Mouse (Mus musculus): Measurements from ENCODE around the gene Wdfy2.
A peak's percentile ranks its signal among the peaks of the same experiment; 100 is the strongest.

The Wdfy2 gene

DNA sequence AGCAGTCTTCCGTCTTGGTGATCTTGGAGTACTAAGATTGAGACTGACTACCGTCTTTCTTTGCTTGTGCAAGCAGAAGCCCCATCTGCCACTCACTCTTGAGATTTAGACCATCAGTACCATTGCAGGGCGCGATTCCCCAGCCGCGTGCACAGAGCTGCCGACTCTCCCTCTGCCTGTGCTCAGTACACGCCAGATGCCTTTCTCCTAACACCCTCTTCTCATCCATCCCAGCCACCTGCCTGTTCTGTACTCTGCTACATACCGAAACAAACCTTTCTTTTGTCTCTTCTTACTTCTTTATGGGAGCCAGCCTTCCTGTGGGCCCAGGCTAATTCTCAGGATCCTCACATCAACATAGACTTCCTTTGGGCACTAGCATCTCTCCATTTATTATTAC, 97.9 kb downstream of the Wdfy2 start:
- DNase-seq (ENCODE audit: low spot score): no peak

DNA sequence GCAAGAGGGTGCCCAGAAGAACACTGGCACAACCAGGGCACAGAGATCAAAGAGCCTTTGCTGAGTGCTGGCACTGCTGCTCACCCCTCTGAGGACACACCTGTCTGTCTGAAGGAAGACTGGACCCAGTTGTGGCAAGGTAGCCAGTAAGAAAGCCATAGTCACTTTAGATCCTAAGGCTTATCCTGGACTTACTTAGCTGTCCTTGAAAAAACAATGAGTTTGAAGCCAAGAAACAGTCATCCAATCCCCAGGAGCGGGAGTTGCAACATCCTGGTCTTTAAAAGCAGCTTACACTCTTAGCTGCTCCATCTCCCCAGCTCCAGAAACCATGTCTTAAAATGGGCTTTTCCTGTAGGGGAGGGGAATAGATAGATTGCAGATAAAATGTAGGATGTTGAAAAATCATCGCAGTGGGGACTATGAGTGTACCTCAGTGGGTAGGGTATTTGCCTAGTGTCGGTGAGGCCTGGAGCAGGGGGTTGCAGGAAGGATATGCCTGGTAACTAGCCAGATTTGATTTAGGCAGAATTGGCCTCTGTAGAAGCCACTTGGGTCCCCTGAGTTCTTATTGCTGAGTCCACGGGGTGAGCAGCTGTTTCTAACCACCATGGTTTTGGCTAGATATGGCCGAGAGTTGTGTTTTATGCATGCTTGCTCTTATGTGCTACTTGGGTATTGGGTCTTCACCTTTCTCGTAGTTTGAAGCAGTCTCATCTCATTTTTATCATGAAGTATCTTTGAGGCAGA, 99.3 kb downstream of the Wdfy2 start:
- DNase-seq (ENCODE audit: low spot score): no peak

DNA sequence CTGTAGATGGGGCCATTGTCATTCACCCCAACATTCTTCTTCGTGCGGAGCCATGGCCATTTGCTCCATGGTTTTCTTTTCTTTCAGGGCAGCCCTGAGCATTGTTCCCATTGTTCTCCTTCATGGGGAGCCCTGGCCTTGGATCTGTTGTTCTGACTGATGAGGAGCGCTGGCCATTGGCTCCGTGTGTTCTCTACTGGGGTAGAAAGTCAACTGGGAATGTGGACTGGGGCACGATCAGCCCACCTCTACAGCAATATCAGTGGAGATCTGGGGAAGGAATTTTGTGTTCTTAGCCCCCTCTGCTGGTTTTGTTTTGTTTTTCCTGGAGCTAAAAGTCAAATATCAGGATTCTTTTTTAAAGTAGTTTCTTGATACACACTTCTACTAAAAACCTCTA, 100.2 kb downstream of the Wdfy2 start:
- no peak for DNase-seq (ENCODE audit: low spot score)

DNA sequence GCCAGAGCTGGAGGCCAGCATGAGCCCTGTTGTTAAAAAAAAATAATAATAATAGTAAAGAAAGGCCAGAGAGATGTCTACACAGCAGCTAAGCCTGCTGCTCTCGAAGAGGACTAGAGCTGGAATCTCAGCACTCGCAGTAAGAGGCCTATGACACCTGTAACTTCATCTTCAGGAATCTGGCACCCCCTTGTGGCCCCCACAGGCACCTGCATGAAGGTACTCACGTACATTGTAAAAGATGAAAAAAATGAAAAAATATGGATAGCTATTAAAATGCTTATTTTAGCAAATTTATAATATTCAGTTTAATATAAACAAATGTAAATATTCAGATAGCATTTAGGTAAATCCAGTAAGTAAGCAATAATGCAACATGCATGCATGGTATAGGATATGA, 102.0 kb downstream of the Wdfy2 start:
- DNase-seq (ENCODE audit: low spot score): no peak

DNA sequence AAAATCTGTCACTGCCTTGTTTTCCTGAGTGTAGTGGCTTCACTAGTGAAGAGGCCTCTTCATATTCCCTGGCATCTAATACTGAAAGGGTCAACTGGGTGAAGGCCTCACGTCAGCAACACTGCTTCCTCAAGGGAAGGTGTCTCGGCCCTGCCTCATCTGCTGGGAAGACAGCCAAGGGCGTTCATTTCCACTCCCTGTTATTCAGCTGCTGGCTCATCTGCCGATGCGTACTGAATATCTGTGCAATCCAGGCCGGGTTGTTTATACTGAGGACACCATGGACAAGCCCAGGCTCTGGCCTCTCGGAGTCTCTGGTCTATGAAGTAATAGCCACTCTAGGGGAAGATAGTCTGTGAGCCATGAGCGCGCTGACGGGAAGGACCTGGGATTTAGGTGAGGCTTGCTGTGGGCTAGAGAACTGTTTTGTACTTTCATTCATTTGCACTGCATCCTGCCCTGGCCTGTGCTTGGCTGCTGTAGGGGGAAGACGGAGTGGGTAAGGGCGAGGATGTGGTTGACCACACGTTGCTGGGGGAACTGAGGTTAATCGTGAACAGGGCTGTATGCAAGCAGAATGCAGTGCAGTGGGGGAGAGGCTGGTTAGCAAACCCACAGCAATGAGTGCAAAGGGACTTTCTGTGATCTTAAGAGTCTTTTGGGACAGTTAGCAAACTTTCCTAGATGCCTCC, 103.1 kb downstream of the Wdfy2 start:
- DNase-seq (ENCODE audit: low spot score): no peak

DNA sequence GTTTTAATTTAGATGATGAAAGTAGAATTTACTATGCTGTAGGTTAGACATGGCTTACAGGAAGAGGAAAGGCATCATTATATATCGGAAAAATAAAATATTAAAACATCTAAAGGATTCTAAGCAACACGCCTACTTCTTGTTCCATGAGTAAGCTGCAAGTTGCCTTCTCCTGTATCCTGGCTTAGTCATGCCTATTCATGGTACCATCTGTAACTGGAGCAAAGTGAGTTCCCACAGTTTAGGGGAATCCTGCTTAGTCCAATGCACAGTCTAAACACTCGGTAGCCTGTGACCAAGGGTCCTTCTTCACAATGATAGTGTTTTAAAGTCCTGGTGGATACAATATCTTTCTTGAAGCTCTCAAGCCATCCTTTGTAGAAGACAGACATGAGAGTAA, 109.3 kb downstream of the Wdfy2 start:
- DNase-seq (ENCODE audit: low spot score): no peak

DNA sequence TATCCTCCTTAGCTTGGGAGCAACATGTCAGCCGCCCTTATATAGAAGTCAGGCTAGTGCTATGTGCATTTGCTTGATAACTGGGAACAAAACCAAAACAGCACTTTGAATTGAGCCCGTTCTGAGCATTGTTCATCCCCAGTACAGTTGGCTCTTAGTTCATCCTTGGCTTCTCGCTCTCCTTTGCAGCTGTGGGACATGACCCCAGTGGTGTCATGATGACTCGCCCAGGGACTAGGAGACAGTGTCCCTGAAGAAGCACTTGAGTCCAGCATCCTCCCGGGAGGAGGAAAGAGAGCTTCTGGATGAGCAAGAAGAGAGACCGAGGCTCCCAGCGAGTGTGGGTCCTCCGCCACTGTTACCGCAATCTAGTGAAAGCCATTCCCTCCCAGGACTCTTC, 118.6 kb downstream of the Wdfy2 start:
- DNase-seq (ENCODE audit: low spot score): no peak

DNA sequence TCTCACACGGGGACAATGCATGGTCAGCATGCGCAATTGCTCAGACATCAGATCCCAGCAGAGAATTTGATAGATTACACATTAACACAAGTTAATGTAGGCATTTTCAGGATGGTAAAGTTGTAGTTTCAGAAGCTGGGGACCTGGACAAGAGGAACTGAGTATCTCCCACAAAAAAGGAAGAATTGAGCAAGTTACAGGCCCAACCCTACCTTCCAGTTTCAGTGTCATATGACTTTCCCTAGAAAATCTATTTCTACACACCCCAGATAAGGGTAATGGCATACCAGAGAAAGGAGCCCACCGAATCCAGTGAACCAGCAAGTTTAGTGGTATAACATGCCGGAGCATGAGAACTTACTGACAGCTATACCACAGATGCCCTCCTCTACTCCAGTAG, 126.2 kb downstream of the Wdfy2 start:
- DNase-seq (ENCODE audit: low spot score): peak; percentile 1

DNA sequence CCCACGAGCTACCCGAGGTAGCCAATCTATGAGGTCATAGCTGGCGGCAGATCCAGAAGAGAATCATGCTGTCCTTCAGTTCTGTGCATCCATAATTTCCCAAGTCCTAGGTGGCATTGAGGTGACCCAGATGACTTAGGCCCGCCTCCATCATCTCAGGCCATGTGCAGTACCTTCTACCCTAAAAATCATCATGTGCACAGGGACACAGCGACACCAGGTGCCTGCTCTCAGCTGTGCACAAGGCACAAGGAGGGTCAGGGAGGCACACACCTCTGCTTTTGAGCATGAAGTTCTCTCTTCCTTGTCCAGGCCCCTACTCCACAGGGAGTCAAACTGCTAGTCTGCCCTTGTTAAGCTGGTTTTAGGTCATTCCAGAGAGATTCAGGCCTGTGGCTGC, 127.9 kb downstream of the Wdfy2 start:
- DNase-seq (ENCODE audit: low spot score): peak; percentile 33

DNA sequence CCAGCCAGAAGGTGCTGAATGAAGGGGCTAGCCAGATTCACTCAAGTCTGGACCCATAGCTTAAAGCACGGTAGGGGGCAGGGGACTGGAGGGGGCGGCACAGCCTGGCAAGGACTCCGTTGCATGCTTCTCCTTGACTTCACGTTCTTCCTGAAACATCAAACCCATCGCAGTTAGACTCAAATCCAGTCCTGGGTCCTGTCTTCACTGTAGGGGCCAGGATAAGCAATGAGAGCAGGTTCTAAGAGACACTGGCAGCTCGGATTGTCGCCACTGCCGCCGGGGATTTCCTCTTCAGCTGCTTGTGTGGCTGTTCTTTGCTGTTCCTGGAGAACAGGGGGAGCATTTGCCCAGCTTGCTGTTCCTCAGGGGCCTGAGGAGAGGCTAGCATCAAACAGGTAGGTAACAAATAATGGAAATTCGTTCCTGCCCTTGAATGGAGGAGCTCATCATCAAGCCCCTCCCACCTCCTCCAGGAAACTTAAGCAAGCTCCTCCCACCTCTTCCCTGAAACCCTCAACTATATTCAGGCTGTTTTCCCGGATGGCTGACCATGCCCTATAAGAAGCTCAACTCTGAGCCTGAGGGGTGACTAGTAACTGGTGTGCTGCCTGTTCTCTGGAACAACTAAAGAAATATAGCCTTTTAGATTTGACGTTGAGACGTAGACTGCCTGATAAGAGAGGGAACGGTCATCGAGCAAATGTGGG, 128.5 kb downstream of the Wdfy2 start:
- peak; percentile 60 for DNase-seq (ENCODE audit: low spot score)

DNA sequence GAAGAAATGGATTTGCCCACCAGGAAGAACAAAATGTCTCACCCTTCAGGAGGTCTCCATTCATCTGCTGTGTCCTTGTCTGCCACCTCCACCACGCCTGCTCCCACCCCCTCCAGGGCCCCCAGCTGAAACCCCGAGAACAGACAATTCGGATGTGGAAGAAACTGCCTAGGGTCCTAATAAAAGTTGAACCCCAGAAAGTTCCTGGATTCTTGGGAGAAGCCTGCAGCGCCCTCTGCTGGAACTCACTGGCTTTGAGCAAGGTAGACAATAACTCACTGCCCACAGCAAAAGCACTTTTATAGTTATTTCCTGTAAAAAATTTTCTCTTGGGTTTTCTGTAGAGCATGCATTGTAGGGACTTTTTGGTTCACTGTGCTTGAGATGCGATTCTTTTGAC, 137.6 kb downstream of the Wdfy2 start:
- DNase-seq (ENCODE audit: low spot score): peak; percentile 80

DNA sequence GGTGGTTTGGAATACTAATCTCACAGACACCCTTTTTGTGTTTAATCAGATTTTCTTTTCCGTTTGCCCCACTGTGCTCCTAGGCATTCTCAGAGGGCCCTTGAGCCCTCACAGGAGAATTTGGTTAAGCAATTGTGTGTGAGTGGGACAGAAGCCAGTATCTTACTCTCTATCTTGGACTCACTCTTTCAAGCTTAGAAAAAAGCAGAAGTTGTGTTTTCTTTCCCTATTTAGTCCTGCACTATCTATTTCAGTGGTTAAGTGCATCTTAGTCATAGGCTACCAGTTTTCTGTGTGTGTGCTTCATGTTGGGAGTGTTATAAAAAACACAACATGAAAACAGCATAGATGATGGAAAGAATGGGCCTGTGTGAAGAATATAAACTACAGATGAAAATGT, 142.3 kb downstream of the Wdfy2 start:
- DNase-seq (ENCODE audit: low spot score): no peak

DNA sequence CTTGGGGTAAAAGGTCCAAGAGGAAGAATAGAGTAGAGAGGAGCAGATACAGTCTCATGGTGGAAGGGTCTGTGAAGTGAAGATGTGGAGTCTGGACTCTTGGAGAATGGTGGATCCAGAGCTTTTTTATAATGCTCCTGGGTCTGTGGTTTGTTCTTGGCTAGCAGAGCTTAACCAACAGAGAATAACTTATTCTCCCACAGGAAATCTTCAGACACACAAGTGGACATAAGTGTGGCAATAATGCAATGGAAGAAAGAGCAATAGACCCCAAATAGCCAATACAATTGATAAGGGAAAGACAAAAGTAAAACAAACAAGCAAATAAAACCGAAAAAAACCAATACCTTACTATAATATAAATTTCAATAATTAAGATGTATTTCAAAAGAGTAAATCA, 146.9 kb downstream of the Wdfy2 start, which contains the start of gene Defb48:
Gene Defb48, minus strand, starts transcription at position 101 of the 400 bp plus-strand sequence.
- DNase-seq (ENCODE audit: low spot score): no peak

DNA sequence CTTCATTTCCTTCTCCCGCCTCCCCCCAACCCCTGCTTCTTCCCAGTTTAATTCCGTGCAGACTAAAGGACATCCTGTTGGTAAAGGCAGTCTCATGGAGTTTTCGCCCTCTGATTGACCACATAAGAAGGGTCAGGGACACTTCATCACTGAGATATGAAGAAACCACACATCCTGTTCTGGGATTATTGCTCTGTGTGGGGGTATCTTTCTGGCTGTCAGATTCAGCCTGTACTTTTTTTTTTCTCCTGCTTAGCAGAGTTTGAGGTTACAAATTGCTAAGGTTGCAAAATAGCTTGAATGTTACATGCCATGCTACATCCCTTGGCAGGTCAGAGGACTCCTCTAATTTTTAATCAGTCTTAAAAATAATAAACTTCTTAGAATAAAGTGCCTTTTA, 153.8 kb downstream of the Wdfy2 start:
- DNase-seq (ENCODE audit: low spot score): no peak

DNA sequence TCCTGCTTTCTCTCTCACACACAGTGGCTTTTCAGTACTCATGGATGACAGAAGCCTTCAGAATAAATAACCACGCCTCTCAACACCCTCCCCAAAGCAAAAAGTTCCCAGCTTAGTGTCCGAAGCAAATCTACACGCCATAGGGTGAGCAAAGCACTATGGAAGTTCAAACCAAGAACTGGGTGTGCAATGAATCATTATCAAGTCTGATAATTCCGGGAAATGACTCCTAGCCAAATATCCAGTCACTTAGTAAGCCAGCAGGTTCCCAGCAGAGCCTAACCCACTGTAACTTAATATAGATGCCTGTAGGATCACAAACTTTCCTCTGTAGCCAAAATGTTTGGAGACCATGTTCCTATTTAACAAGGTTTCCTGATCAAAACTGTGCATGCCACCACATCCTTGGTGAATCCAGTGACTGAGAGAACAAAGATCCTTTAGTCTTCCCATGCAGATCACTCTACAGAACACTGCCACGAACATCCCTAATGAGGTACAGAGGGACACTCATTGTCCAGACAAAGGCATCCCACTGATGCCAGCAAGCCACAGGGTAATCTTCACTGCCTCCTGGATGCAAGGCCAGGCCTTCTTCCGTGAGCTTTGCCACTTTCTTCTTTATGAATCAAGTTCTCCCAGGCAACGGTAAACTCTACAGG, 154.5 kb downstream of the Wdfy2 start:
- DNase-seq (ENCODE audit: low spot score): no peak

DNA sequence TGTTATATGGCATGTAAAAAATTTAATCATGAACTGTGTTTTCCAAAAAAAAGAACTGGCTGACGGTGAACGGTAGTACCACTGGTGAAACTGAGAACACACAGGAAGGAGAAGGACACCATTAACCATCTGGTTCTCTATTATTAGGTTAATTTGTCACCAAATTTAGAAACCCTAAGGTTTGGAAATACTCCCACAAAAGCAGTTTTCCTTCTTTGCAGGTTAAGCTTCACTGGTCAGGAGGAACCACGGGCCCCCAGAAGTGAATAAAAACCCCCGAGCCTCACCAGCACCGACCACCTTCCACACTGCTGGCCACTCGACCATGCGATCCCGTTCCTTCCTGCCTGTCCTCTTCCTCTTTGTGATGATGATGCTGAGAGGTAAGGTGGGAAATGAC, 160.3 kb downstream of the Wdfy2 start, which contains the start of gene Defb47:
Gene Defb47, plus strand, starts transcription at position 301 of the 400 bp plus-strand sequence.
- DNase-seq (ENCODE audit: low spot score): no peak

DNA sequence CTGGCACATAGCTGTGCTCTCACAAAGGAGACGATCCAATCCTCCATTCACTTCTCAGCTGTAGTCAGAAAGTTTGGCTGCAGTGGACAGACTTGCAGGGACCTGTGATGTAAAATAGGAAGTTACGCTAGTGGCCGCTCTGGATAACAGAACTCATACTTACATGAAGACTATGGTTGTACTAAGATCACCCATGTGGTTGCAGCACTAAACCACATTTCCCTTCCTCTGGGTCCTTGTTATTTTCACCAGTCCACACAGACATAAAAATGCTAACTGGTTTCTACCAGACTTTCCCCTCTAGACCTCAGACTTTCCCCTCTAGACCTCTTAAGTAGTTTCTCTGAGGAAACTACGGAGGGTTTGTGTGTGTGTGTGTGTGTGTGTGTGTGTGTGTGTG, 161.5 kb downstream of the Wdfy2 start:
- no peak for DNase-seq (ENCODE audit: low spot score)

DNA sequence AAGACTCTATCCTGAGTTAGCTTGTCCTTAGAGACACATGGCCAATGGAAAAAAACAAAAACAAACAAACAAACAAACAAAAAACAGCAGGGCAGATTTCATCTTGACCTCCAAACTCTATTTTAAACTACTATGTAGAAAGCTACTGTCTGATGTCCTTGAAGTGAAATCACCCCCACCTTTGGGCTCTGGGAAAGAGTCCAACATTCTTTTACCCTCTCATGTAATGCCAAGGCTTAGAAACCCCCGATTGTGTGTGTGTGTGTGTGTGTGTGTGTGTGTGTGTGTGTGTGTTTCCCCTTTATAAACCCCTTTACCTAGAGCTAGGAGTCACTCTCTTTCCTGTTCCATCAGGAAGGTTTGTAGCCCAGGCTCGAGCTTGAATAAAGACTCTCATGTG, 165.1 kb downstream of the Wdfy2 start:
- no peak for DNase-seq (ENCODE audit: low spot score)

Measured in embryo, embryonic 10 days (tissue).